ENCODE assay signal across 9 mouse cellular contexts in genomic region chr11:73014831-73015344, GRCm38 (mm10). TPM values are rescaled to one million over a fixed set of nuclear protein-coding genes. Genes with fewer than 3 reads are reported as not detected.
DNase-seq lines count a peak whose midpoint lies in the region; ATAC-seq and TF ChIP-seq lines count a peak whose summit lies in the region.
"Had no signal": no experiment of that assay in that cellular context is flagged by ENCODE, and none has a peak within 500 bp of the region (broad histone marks: within the 10 kb centered on the region; RNA-seq: fewer than 3 reads in every experiment).

No protein-coding gene starts in this region.

- H3K36me3 ChIP-seq in lung, embryonic 15.5 days, result no peaks in the 10 kb centered on the region

- peaks cover 33% of the 10 kb centered on the region for H3K4me1 ChIP-seq in lung, embryonic 15.5 days

- no peak overlapping the region for H3K4me2 ChIP-seq in lung, embryonic 15.5 days

- no peak overlapping the region for H3K4me3 ChIP-seq in lung, embryonic 15.5 days
- H3K4me3 ChIP-seq in layer of hippocampus, adult 2 months, result no peak overlapping the region

- no peak for TF ChIP-seq CTCF in layer of hippocampus, adult 2 months (conservative IDR thresholded peaks at IDR 0.05)

- H3K9me3 ChIP-seq in lung, embryonic 15.5 days, result no peaks in the 10 kb centered on the region

- no peak for ATAC-seq in lung, embryonic 15.5 days (ENCODE audit: borderline replicate concordance, extremely low read depth, low FRiP score, low TSS enrichment)

- peak; percentile 87 for DNase-seq in cerebellum, adult 11-12 months
- DNase-seq in cerebellum, postnatal 4 days (ENCODE audit: low spot score in 2 of 2), result no peak
- no peak for DNase-seq in lung, postnatal 36 days
- peak; percentile 73 for DNase-seq in layer of hippocampus, adult 2 months (ENCODE audit: low spot score in 2 of 2)
- DNase-seq in thymus, postnatal 0 days (ENCODE audit: low spot score), result peak; percentile 78
- no peak for DNase-seq in urinary bladder, adult 18-20 months (ENCODE audit: low spot score in 2 of 2)
- DNase-seq in adrenal gland, postnatal 4 days (ENCODE audit: low spot score in 2 of 2), result no peak

- WGBS in lung, embryonic 15.5 days, result 79% methylated on average over 4 of the region's 4 CpGs

- no peak overlapping the region for H3K9ac ChIP-seq in lung, embryonic 15.5 days
- H3K9ac ChIP-seq: liver, embryonic 14.5 days had no signal

- H3K27me3 ChIP-seq in lung, embryonic 15.5 days, result peaks cover 25% of the 10 kb centered on the region

- H3K27ac ChIP-seq in lung, embryonic 15.5 days, result peak overlapping the region; percentile 41; the same call in 1 of the 2 replicates
- peak overlapping the region; percentile 93 for H3K27ac ChIP-seq in layer of hippocampus, adult 2 months
- H3K27ac ChIP-seq: liver, embryonic 14.5 days had no signal

RNA-seq across cellular contexts. Expression of gene Camkk1, which starts 3.9 kb away (rescaled TPM):
- 7.7 and 7.8 TPM in 2 replicates for polyA plus RNA-seq in lung, embryonic 15.5 days (2015; fragmentation: Nextera tagmentation; extraction: Ambion mirVana)
- 100 to 1,000 TPM; 173 to 177 TPM for total RNA-seq in layer of hippocampus, adult 2 months (2021)
- 18.8 and 19.6 TPM in 2 replicates for polyA plus RNA-seq in thymus, postnatal 0 days (2015; fragmentation: Nextera tagmentation; extraction: Ambion mirVana)
- 1 to 10 TPM; 2.5 to 2.6 TPM for total RNA-seq in adrenal gland, postnatal 4 days (2021)

RNA-seq across cellular contexts. Expression of gene P2rx1, which starts 16.0 kb away (rescaled TPM):
- polyA plus RNA-seq in lung, embryonic 15.5 days (2015; fragmentation: Nextera tagmentation; extraction: Ambion mirVana), result 1.6 and 2.2 TPM in 2 replicates
- under 1 TPM; 0.15 to 0.44 TPM for total RNA-seq in layer of hippocampus, adult 2 months (2021)
- polyA plus RNA-seq in thymus, postnatal 0 days (2015; fragmentation: Nextera tagmentation; extraction: Ambion mirVana), result 61.5 and 71.4 TPM in 2 replicates
- total RNA-seq in adrenal gland, postnatal 4 days (2021), result 1 to 10 TPM; 1.3 to 3.2 TPM

RNA-seq across cellular contexts. Expression of gene Ncbp3, which starts 32.7 kb away (rescaled TPM):
- 11.0 and 12.5 TPM in 2 replicates for polyA plus RNA-seq in lung, embryonic 15.5 days (2015; fragmentation: Nextera tagmentation; extraction: Ambion mirVana)
- total RNA-seq in layer of hippocampus, adult 2 months (2021), result 10 to 100 TPM; 10.6 to 11.8 TPM
- 9.0 and 13.3 TPM in 2 replicates for polyA plus RNA-seq in thymus, postnatal 0 days (2015; fragmentation: Nextera tagmentation; extraction: Ambion mirVana)
- 10 to 100 TPM; 15.2 to 17.2 TPM for total RNA-seq in adrenal gland, postnatal 4 days (2021)

RNA-seq across cellular contexts. Expression of gene Atp2a3, which starts 53.9 kb away (rescaled TPM):
- 13.9 and 16.2 TPM in 2 replicates for polyA plus RNA-seq in lung, embryonic 15.5 days (2015; fragmentation: Nextera tagmentation; extraction: Ambion mirVana)
- total RNA-seq in layer of hippocampus, adult 2 months (2021), result 1 to 10 TPM; 5.4 to 6.2 TPM
- polyA plus RNA-seq in thymus, postnatal 0 days (2015; fragmentation: Nextera tagmentation; extraction: Ambion mirVana), result 102 and 111 TPM in 2 replicates
- 10 to 100 TPM; 16.6 to 18.3 TPM for total RNA-seq in adrenal gland, postnatal 4 days (2021)

Comparison
In these comparisons a context has a peak if more than half of its experiments do, and no peak if none do; other contexts are left out.
1. DNase-seq: peak in cerebellum, adult 11-12 months (single experiment), layer of hippocampus, adult 2 months (2 of 2) and thymus, postnatal 0 days (single experiment); none in cerebellum, postnatal 4 days (0 of 2), lung, postnatal 36 days (single experiment), urinary bladder, adult 18-20 months (0 of 2) and adrenal gland, postnatal 4 days (0 of 2).
2. RNA of gene Camkk1, which starts 3.9 kb away (total RNA-seq): 173 to 177 TPM in layer of hippocampus, adult 2 months; 2.5 to 2.6 TPM in adrenal gland, postnatal 4 days; every median in the first group is over 10 times any median in the second.